Mouse (Mus musculus) intestine, embryonic 15.5 days (tissue): ENCODE data around the gene Bhmt2. TPM values are rescaled to one million over a fixed set of nuclear protein-coding genes. Genes with fewer than 3 reads are reported as not detected.

Experiments used
- ATAC-seq: fragments of 200-750 bp; cut with Nextera tagmentation; 2 replicates; pipeline ENCODE4 v1.8.0; 2017; ENCODE audit warnings: moderate TSS enrichment, moderate library complexity
- H3K27ac ChIP-seq: fragments of 300-500 bp; sonication (generic); 2 replicates; pipeline ENCODE4 v1.5.1; 2015; ENCODE audit warnings: mild to moderate bottlenecking, inconsistent platforms
- H3K27me3 ChIP-seq: fragments of 300-500 bp; sonication (generic); replicated peaks from 2 replicates; pipeline ENCODE4 v1.6.1; 2015; ENCODE audit warnings: inconsistent platforms
- H3K36me3 ChIP-seq: fragments of 300-500 bp; sonication (generic); 2 replicates; pipeline ENCODE4 v1.6.1; 2015; ENCODE audit warnings: inconsistent platforms
- H3K4me1 ChIP-seq: fragments of 300-500 bp; sonication (generic); replicated peaks from 2 replicates; pipeline ENCODE4 v1.6.1; 2015; ENCODE audit warnings: inconsistent platforms
- H3K4me2 ChIP-seq: fragments of 300-500 bp; sonication (generic); replicated peaks from 2 replicates; pipeline ENCODE4 v1.6.1; 2015; ENCODE audit warnings: mild to moderate bottlenecking, inconsistent platforms
- H3K4me3 ChIP-seq: fragments of 300-500 bp; sonication (generic); replicated peaks from 2 replicates; pipeline ENCODE4 v1.5.1; 2015; ENCODE audit warnings: inconsistent platforms
- H3K9ac ChIP-seq: fragments of 300-500 bp; sonication (generic); 2 replicates; pipeline ENCODE4 v1.6.1; 2015; ENCODE audit warnings: inconsistent platforms
- H3K9me3 ChIP-seq: fragments of 300-500 bp; sonication (generic); 2 replicates; pipeline ENCODE4 v1.6.1; 2016; ENCODE audit warnings: inconsistent platforms
- WGBS: fragments of 180-500 bp; shearing (Covaris S2); methylation state at CpG from one replicate; pipeline ENCODE4 v1.1.7; 2015; 5-methylcytosine and 5-hydroxymethylcytosine counted together
- polyA plus RNA-seq: library from polyadenylated mRNA; unstranded; fragments of >200 nt; fragmentation: Nextera tagmentation; extraction: Ambion mirVana; gene quantifications from 2 replicates; pipeline ENCODE4 v1.2.1, GENCODE M21; 2015

Gene Bhmt2
- polyA plus RNA-seq, 1 experiment from 2014 or later = 0.57 TPM

DNA sequence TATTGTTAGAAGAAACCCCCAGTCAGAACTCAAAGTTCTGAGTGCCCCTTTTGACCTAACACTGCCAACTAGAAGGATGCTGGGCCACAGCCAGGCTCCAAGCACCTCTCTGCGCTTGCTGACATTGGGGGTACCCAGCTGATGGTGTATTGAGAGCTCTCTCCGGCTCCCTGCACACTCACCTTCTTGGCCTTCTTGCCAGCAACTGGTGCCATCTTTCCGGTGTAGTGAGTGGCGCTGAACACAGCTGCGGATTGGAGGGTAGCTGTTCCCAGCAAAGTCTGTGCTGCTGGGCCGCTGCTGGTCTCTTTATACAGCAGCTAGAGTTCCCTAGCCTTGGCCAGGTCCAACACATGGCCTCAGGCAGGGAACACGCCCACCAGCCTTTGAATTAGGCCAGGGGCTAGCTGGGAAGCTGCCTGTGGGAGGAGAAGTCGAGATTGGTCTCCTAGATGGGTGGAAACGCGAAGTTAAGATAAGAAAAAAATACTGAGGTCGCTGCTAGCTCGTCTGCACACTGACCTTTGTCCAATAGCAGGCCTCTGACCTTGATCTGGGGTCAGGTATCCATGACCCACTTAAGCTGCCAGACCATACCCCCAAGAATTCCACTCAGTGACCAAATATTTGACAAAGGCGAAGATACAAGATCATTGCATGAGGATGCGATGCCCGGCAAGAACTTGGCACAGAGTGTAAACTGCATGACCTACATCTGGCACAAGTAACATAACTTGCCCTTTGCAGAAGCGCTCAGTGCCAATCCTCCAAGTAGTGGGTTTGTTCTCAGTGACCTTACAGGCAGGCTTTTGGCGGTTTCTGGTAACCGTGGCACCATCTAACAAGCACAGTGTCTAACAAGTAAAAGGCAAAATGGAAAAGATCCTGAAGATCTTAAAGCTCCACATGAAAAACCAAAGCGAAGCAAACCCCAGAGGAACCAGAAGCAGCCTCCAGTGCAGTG, 36.5 kb downstream of the Bhmt2 start, which contains the start of gene Bhmt:
TSS of gene Bhmt (minus strand) at position 680 of the 964 bp plus-strand sequence.
- H3K4me1 ChIP-seq = no peaks in the 10 kb centered on the region
- no peak within 1 kb of the TSS for H3K4me2 ChIP-seq
- no peaks in the 10 kb centered on the region for H3K9me3 ChIP-seq
- no peak for ATAC-seq
- no peak within 1 kb of the TSS for H3K4me3 ChIP-seq
- H3K9ac ChIP-seq = no peak within 1 kb of the TSS
- WGBS = 64% methylated on average over 19 of the region's 19 CpGs
- no peaks in the 10 kb centered on the region for H3K36me3 ChIP-seq
- H3K27ac ChIP-seq = no peak within 1 kb of the TSS
- H3K27me3 ChIP-seq = no peaks in the 10 kb centered on the region

- H3K27me3 ChIP-seq = no peaks in the 10 kb centered on the region
- H3K4me1 ChIP-seq = no peaks in the 10 kb centered on the region
- no peak overlapping the region for H3K27ac ChIP-seq
- no peak overlapping the region for H3K9ac ChIP-seq
- H3K4me2 ChIP-seq = no peak overlapping the region
- no peak for ATAC-seq
- H3K4me3 ChIP-seq = no peak overlapping the region
- H3K36me3 ChIP-seq = no peaks in the 10 kb centered on the region
- H3K9me3 ChIP-seq = no peaks in the 10 kb centered on the region
- 93% methylated on average over 1 of the region's 1 CpGs for WGBS
Measured at GRCm38 (mm10) chr13:93636561-93636960, 37.5 kb downstream of the Bhmt2 start.

DNA sequence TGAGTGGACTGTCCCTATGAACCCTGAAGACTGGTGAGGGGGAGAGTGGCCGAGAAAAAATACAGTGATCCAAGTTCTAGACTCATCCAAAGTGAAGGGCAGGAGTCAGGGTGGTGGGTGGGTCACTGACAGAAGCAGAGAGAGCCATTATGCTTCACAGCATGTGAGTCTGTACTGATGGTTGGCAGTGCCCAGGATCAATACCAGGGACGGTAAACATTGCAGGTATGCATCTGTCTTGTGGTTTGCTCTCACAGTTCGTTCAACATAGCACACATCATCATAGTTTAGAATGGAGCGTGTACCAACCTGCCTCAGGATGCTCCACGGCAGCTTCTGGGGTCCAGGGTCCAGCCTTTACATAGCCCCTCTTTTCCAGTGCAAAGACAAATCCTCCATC, 41.2 kb downstream of the Bhmt2 start:
- WGBS = 85% methylated on average over 5 of the region's 5 CpGs
- no peaks in the 10 kb centered on the region for H3K9me3 ChIP-seq

DNA sequence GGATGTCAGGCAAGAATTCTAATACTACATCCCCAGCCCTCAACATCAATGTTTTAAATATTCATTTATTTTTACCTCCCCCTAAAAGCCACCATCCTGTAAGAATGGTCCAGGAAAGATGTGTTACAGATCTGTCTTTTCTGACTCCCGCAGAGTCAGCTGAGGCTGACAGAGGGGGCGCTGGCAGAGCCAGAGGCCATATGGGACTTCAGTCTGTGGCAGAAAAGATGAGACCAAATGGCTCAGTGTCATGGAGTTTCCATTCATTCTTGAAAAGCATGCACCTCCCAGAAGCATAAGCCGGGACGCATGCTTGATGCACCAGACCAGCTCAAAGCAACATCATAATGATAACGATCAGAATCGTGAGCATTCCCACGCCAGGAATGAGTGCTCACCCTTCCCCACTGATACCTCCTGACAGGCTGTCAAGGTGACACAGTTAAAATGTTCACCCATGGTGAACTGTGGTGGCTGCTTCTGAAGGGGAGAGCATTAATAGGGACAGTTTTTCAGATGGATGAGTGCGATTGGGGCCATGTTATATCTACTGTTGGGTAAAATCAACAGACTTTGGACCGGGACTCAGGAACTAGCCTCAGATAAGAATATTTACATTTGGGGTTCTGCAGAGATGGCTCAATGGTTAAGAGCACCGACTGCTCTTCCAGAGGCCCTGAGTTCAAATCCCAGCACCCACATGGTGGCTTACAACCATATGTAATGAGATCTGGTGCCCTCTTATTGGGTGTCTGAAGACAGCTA, 43.0 kb downstream of the Bhmt2 start:
- Histone ChIP-seq H3K4me1 (no peaks in the 10 kb centered on the region), H3K9ac (no peak overlapping the region), H3K4me2 (no peak overlapping the region), H3K9me3 (no peaks in the 10 kb centered on the region), H3K4me3 (no peak overlapping the region), H3K36me3 (no peaks in the 10 kb centered on the region), H3K27me3 (no peaks in the 10 kb centered on the region), H3K27ac (no peak overlapping the region)
- WGBS = 79% methylated on average over 10 of the region's 10 CpGs
- no peak for ATAC-seq

More for the DNA sequence above, 41.2 kb downstream of the Bhmt2 start:
- no peaks in the 10 kb centered on the region for H3K4me1 ChIP-seq
- H3K27ac ChIP-seq = no peak overlapping the region
- no peak overlapping the region for H3K4me3 ChIP-seq
- no peak for ATAC-seq
- H3K9ac ChIP-seq = no peak overlapping the region
- no peaks in the 10 kb centered on the region for H3K36me3 ChIP-seq
- no peak overlapping the region for H3K4me2 ChIP-seq
- no peaks in the 10 kb centered on the region for H3K27me3 ChIP-seq

- Histone ChIP-seq H3K27me3 (no peaks in the 10 kb centered on the region), H3K9me3 (no peaks in the 10 kb centered on the region), H3K9ac (no peak overlapping the region), H3K4me1 (no peaks in the 10 kb centered on the region), H3K4me2 (no peak overlapping the region), H3K36me3 (no peaks in the 10 kb centered on the region), H3K27ac (no peak overlapping the region), H3K4me3 (no peak overlapping the region)
- ATAC-seq = no peak
- WGBS = 26% methylated on average over 6 of the region's 6 CpGs
Measured at GRCm38 (mm10) chr13:93628861-93629260, 45.2 kb downstream of the Bhmt2 start.

- ATAC-seq = peak; percentile 89
- 14% methylated on average over 5 of the region's 6 CpGs for WGBS
- Histone ChIP-seq H3K4me1 (0 out of 2 replicates have a peak, but pooled peaks cover 2% of the 10 kb centered on the region), H3K36me3 (no peaks in the 10 kb centered on the region), H3K27me3 (no peaks in the 10 kb centered on the region), H3K4me3 (no peak overlapping the region), H3K4me2 (no peak overlapping the region), H3K27ac (0 out of 2 replicates have a peak overlapping the region, but pooled peaks have one; percentile 32), H3K9ac (no peak overlapping the region), H3K9me3 (no peaks in the 10 kb centered on the region)
Measured at GRCm38 (mm10) chr13:93614361-93614948, 59.6 kb downstream of the Bhmt2 start.

- WGBS = 56% methylated on average over 4 of the region's 4 CpGs
- no peak overlapping the region for H3K27ac ChIP-seq
- H3K36me3 ChIP-seq = no peaks in the 10 kb centered on the region
- H3K4me1 ChIP-seq = 0 out of 2 replicates have a peak, but pooled peaks cover 2% of the 10 kb centered on the region
- no peak overlapping the region for H3K4me3 ChIP-seq
- no peaks in the 10 kb centered on the region for H3K9me3 ChIP-seq
- H3K27me3 ChIP-seq = no peaks in the 10 kb centered on the region
- no peak for ATAC-seq
- H3K9ac ChIP-seq = no peak overlapping the region
- no peak overlapping the region for H3K4me2 ChIP-seq
Measured at GRCm38 (mm10) chr13:93613771-93614170, 60.3 kb downstream of the Bhmt2 start.

GRCm38 (mm10) chr13:93612660-93613607, 61.2 kb downstream of the Bhmt2 start:
- Histone ChIP-seq H3K36me3 (no peaks in the 10 kb centered on the region), H3K27me3 (no peaks in the 10 kb centered on the region), H3K4me2 (no peak overlapping the region), H3K4me1 (0 out of 2 replicates have a peak, but pooled peaks cover 5% of the 10 kb centered on the region), H3K9ac (no peak overlapping the region), H3K9me3 (no peaks in the 10 kb centered on the region), H3K27ac (peak overlapping the region; percentile 37), H3K4me3 (no peak overlapping the region)
- WGBS = 49% methylated on average over 19 of the region's 19 CpGs
- peak; percentile 71 for ATAC-seq

- 76% methylated on average over 2 of the region's 2 CpGs for WGBS
- Histone ChIP-seq H3K27me3 (no peaks in the 10 kb centered on the region), H3K4me2 (no peak overlapping the region), H3K4me1 (0 out of 2 replicates have a peak, but pooled peaks cover 5% of the 10 kb centered on the region), H3K4me3 (no peak overlapping the region), H3K9me3 (no peaks in the 10 kb centered on the region), H3K9ac (no peak overlapping the region), H3K36me3 (no peaks in the 10 kb centered on the region), H3K27ac (no peak overlapping the region)
- no peak for ATAC-seq
Measured at GRCm38 (mm10) chr13:93608476-93608875, 65.6 kb downstream of the Bhmt2 start.

GRCm38 (mm10) chr13:93607701-93608100, 66.4 kb downstream of the Bhmt2 start:
- Histone ChIP-seq H3K27me3 (no peaks in the 10 kb centered on the region), H3K36me3 (no peaks in the 10 kb centered on the region), H3K4me1 (0 out of 2 replicates have a peak, but pooled peaks cover 3% of the 10 kb centered on the region), H3K27ac (no peak overlapping the region), H3K4me2 (no peak overlapping the region), H3K9ac (no peak overlapping the region), H3K4me3 (no peak overlapping the region), H3K9me3 (no peaks in the 10 kb centered on the region)
- no peak for ATAC-seq
- WGBS = 95% methylated on average over 3 of the region's 3 CpGs

- WGBS = 73% methylated on average over 13 of the region's 13 CpGs
- Histone ChIP-seq H3K9ac (no peak overlapping the region), H3K36me3 (no peaks in the 10 kb centered on the region), H3K4me2 (no peak overlapping the region), H3K4me1 (0 out of 2 replicates have a peak, but pooled peaks cover 3% of the 10 kb centered on the region), H3K27ac (no peak overlapping the region), H3K27me3 (no peaks in the 10 kb centered on the region), H3K4me3 (no peak overlapping the region), H3K9me3 (no peaks in the 10 kb centered on the region)
- ATAC-seq = peak; percentile 66
Measured at GRCm38 (mm10) chr13:93606868-93607578, 67.1 kb downstream of the Bhmt2 start.
